Mouse (Mus musculus) urinary bladder, postnatal 36 days (tissue): ENCODE data around the gene Obox7.
"Not testable (repeated sequence)": the region's sequence is repeated elsewhere in the genome, so short reads cannot be mapped to it uniquely, and the experiment has no call there.

ENCODE experiments used
- DNase-seq, 2 experiments: peaks; one replicate each; pipeline ENCODE4 v3.0.0; 2022; ENCODE audit warnings: low spot score in 2 of 2, mixed read lengths in 1 of 2

The Obox7 gene

GRCm38 (mm10) chr7:14659196-14659595, at the start of gene Obox7:
TSS of gene Obox7 (plus strand) at chr7:14659496.
- DNase-seq: not testable (repeated sequence)

- not testable (repeated sequence) for DNase-seq
Measured at GRCm38 (mm10) chr7:14622556-14623542, 36.4 kb upstream of the Obox7 start.
